ENCODE assay signal across 10 mouse cellular contexts in the genomic region with DNA sequence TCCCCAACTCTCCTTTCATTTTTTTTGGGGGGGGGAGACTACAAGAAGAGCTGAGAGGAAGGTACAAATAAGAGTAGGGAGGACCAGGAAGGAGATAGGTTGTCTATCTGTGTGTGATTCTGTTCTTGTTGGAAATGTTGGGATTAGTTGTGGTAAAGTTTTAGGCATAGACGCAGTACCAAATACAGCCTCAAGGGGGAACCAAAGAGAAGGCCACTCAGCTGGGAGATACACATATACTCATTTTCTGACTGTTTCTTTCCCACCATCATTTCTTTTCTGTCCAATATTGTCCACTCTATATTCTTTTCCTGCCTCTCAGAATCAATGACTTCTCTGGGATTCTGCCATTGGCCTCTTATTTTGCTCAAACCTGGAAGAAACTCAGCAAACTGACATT. TPM values are rescaled to one million over a fixed set of nuclear protein-coding genes. Genes with fewer than 3 reads are reported as not detected.
DNase-seq lines count a peak whose midpoint lies in the region; ATAC-seq and TF ChIP-seq lines count a peak whose summit lies in the region.
"Had no signal": no experiment of that assay in that cellular context is flagged by ENCODE, and none has a peak within 500 bp of the region (broad histone marks: within the 10 kb centered on the region; RNA-seq: fewer than 3 reads in every experiment).

No protein-coding gene starts in this region.

- no peak overlapping the region for H3K9ac ChIP-seq in CH12.LX (ENCODE audit: insufficient read depth, low read depth)

- H3K27ac ChIP-seq in CH12.LX (ENCODE audit: insufficient read depth, low read depth), result no peak overlapping the region
- no peak overlapping the region for H3K27ac ChIP-seq in cortical plate, adult 2 months (ENCODE audit: insufficient read depth, low read length)

- intact Hi-C loops in left cerebral cortex, postnatal 4 days (cut with DNase I), result no loop called here

- ATAC-seq in erythroid progenitor cell, adult 5-6 weeks (replicated peaks; ENCODE audit: low FRiP score, poor library complexity, severe bottlenecking), result no peak

- TF ChIP-seq RAD21 in CH12.LX (IDR thresholded peaks at IDR 0.05; ENCODE audit: low read depth, low read length), result peak; percentile 48

- dilution Hi-C loops in CH12.LX (cut with MboI; ENCODE audit: extremely low pct_ligation_motif_present, extremely low pct_unique_long_range_greater_than_20kb, low sequenced_read_pairs), result no loop called here

- no peak for TF ChIP-seq EP300 in CH12.LX (IDR thresholded peaks at IDR 0.05; ENCODE audit: low read length)

- peak; percentile 33 for DNase-seq in cerebellum, adult 8-10 months
- no peak for DNase-seq in cerebellum, adult 11-12 months
- peak; percentile 20 to 28 for DNase-seq in left cerebral cortex, adult 18-20 months (ENCODE audit: low spot score in 2 of 2)
- no peak for DNase-seq in left cerebral cortex, postnatal 4 days
- peak; percentile 27 for DNase-seq in CH12.LX (ENCODE audit: extremely low read depth)
- DNase-seq in spleen, postnatal 4 days (ENCODE audit: low spot score in 2 of 2), result no peak

- no peaks in the 10 kb centered on the region for H3K36me3 ChIP-seq in CH12.LX (replicated peaks in 1 of 2; ENCODE audit: control insufficient read depth in 1 of 2, insufficient read depth in 1 of 2, low read length in 1 of 2)

- TF ChIP-seq CTCF in CH12.LX (conservative IDR thresholded peaks at IDR 0.05 in 1 of 2, IDR thresholded peaks at IDR 0.05 in 1 of 2; ENCODE audit: low read depth in 2 of 2, low read length in 2 of 2), result peak; percentile 35 to 55
- TF ChIP-seq CTCF in cortical plate, adult 2 months (IDR thresholded peaks at IDR 0.05; ENCODE audit: extremely low read depth, insufficient read depth, low read length), result 0 out of 2 replicates have a peak, but pooled peaks have one; percentile 32

- H3K27me3 ChIP-seq in CH12.LX (replicated peaks), result no peaks in the 10 kb centered on the region

- no peak overlapping the region for H3K4me2 ChIP-seq in CH12.LX (ENCODE audit: insufficient read depth, low read depth, poor library complexity, severe bottlenecking)

- no peak for TF ChIP-seq POLR2A in CH12.LX (IDR thresholded peaks at IDR 0.05; ENCODE audit: low read depth, low read length)
- no peak for TF ChIP-seq POLR2A in cortical plate, adult 2 months (IDR thresholded peaks at IDR 0.05; ENCODE audit: extremely low read depth, insufficient read depth, low read length)

- in situ Hi-C loops in CH12.LX (cut with MboI; ENCODE audit: low pct_ligation_motif_present, low pct_unique_long_range_greater_than_20kb, low sequenced_read_pairs), result no loop called here

- no peaks in the 10 kb centered on the region for H3K9me3 ChIP-seq in CH12.LX (replicated peaks; ENCODE audit: low read length)

- no peaks in the 10 kb centered on the region for H3K79me2 ChIP-seq in CH12.LX (replicated peaks; ENCODE audit: control insufficient read depth, extremely low read depth, insufficient read depth, poor library complexity, severe bottlenecking)

- no peak overlapping the region for H3K4me3 ChIP-seq in CH12.LX (replicated peaks in 1 of 3; ENCODE audit: low read depth in 2 of 3, low read length in 2 of 3, poor library complexity in 1 of 3)
- no peak overlapping the region for H3K4me3 ChIP-seq in cortical plate, adult 2 months (ENCODE audit: insufficient read depth, low read length)

- H3K4me1 ChIP-seq in CH12.LX (ENCODE audit: control insufficient read depth in 1 of 2, insufficient read depth in 2 of 2), result no peaks in the 10 kb centered on the region
- no peaks in the 10 kb centered on the region for H3K4me1 ChIP-seq in cortical plate, adult 2 months (ENCODE audit: control insufficient read depth, insufficient read depth, low read length)

TF ChIP-seq in CH12.LX, 34 proteins besides CTCF, POLR2A, EP300 and RAD21:
- TF ChIP-seq SMC3 (IDR thresholded peaks at IDR 0.05; ENCODE audit: low read depth, low read length) (peak; percentile 37), MAX (IDR thresholded peaks at IDR 0.05; ENCODE audit: low read length) (no peak), NRF1 (IDR thresholded peaks at IDR 0.05; ENCODE audit: low read depth, low read length) (no peak)
TF ChIP-seq in CH12.LX: peak in this region for 1.

RNA-seq across cellular contexts. Expression of a gene that starts 19.4 kb away (rescaled TPM):
- total RNA-seq in left cerebral cortex, adult 18-20 months (2021), result under 1 TPM in 1 of 2 experiments, not detected in 1; 0.56 TPM
- total RNA-seq in left cerebral cortex, postnatal 4 days (2021), result 1 to 10 TPM in 1 of 2 experiments, not detected in 1; 1.2 TPM
- not detected in 2 replicates for total RNA-seq in CH12.LX (2012; rRNA removed)
- not detected in 2 replicates for total RNA-seq in CH12.LX (2014; rRNA removed)
- not detected in 2 replicates for polyA plus RNA-seq in CH12.LX (2012; ENCODE audit: insufficient read length, low read depth)
- 0.17 and 0.27 TPM in 2 replicates for polyA plus RNA-seq in cortical plate, adult 2 months (2012; rRNA removed)
- total RNA-seq in erythroid progenitor cell, adult 5-6 weeks (2015; ENCODE audit: low replicate concordance), result not detected in 2 replicates
- total RNA-seq in erythroid progenitor cell, adult 5-6 weeks (2017; ENCODE audit: low replicate concordance), result not detected in 2 replicates
- polyA plus RNA-seq: heart, embryonic 14.5 days; limb, embryonic 14.5 days had no signal

RNA-seq across cellular contexts. Expression of a gene that starts 20.4 kb away (rescaled TPM):
- 10 to 100 TPM; 17.5 to 18.8 TPM for total RNA-seq in left cerebral cortex, adult 18-20 months (2021)
- total RNA-seq in left cerebral cortex, postnatal 4 days (2021), result 10 to 100 TPM; 19.9 to 24.1 TPM
- total RNA-seq in CH12.LX (2012; rRNA removed), result not detected in 2 replicates
- total RNA-seq in CH12.LX (2014; rRNA removed), result not detected in 2 replicates
- not detected in 2 replicates for polyA plus RNA-seq in CH12.LX (2012; ENCODE audit: insufficient read length, low read depth)
- 5.6 and 6.6 TPM in 2 replicates for polyA plus RNA-seq in cortical plate, adult 2 months (2012; rRNA removed)
- total RNA-seq in erythroid progenitor cell, adult 5-6 weeks (2015; ENCODE audit: low replicate concordance), result 1.1 and 2.9 TPM in 2 replicates
- 0.76 TPM in 1 of 2 replicates, not detected in the other for total RNA-seq in erythroid progenitor cell, adult 5-6 weeks (2017; ENCODE audit: low replicate concordance)

Comparison
In these comparisons a context has a peak if more than half of its experiments do, and no peak if none do; other contexts are left out.
1. DNase-seq: peak in cerebellum, adult 8-10 months (single experiment), left cerebral cortex, adult 18-20 months (2 of 2) and CH12.LX (single experiment); none in cerebellum, adult 11-12 months (single experiment), left cerebral cortex, postnatal 4 days (single experiment) and spleen, postnatal 4 days (0 of 2).
2. RNA of a gene that starts 20.4 kb away (total RNA-seq): 19.9 to 24.1 TPM in left cerebral cortex, postnatal 4 days and 17.5 to 18.8 TPM in left cerebral cortex, adult 18-20 months; 0.76 to 2.9 TPM in erythroid progenitor cell, adult 5-6 weeks and not detected in CH12.LX; every median in the first group is over 4 times any median in the second.